ENCODE assay signal across 18 mouse cellular contexts in the genomic region with DNA sequence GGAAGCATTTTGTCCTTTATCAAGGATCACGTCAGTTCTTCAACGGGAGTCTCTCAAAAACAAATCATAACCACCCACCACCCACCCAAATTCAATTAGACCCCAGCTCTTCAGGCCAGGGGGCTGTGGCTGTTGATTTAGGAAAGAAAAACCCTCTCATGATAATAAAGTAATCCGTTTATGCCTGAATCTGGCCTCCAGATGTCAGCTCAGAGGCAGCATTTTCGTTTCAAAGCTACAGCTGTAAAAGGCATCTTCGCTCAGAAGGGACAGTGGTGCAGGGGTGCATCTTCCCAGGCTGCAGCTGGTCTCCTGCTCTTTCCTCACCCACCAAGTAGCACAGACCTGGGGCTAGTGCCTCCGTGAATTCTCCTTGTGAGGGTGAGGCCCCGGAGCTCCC.
A peak's percentile ranks its signal among the peaks of the same experiment; 100 is the strongest.
DNase-seq lines count a peak whose midpoint lies in the region; ATAC-seq and TF ChIP-seq lines count a peak whose summit lies in the region.
"Had no signal": no experiment of that assay in that cellular context is flagged by ENCODE, and none has a peak within 500 bp of the region (broad histone marks: within the 10 kb centered on the region; RNA-seq: fewer than 3 reads in every experiment).

No protein-coding gene starts in this region.

- H3K9me3 ChIP-seq in E14TG2a.4 (ENCODE audit: low read length), result no peaks in the 10 kb centered on the region
- H3K9me3 ChIP-seq in embryonic facial prominence, embryonic 10.5 days, result no peaks in the 10 kb centered on the region
- no peaks in the 10 kb centered on the region for H3K9me3 ChIP-seq in limb, embryonic 12.5 days
- H3K9me3 ChIP-seq: hindbrain, embryonic 15.5 days had no signal

- intact Hi-C loops in gastrocnemius, adult 2 months (cut with DNase I), result no loop called here

- H3K4me3 ChIP-seq in gastrocnemius, adult 2 months, result no peak overlapping the region
- H3K4me3 ChIP-seq in E14TG2a.4 (replicated peaks; ENCODE audit: low read length), result peak overlapping the region; percentile 32; the same call in 1 of the 2 replicates
- no peak overlapping the region for H3K4me3 ChIP-seq in embryonic facial prominence, embryonic 10.5 days
- H3K4me3 ChIP-seq in limb, embryonic 12.5 days (replicated peaks), result no peak overlapping the region
- H3K4me3 ChIP-seq: hindbrain, embryonic 15.5 days; layer of hippocampus, adult 2 months had no signal

- peak overlapping the region; percentile 46; the same call in 1 of the 2 replicates for H3K27ac ChIP-seq in gastrocnemius, adult 2 months
- H3K27ac ChIP-seq in embryonic facial prominence, embryonic 10.5 days (replicated peaks), result peak overlapping the region; percentile 75
- H3K27ac ChIP-seq in limb, embryonic 12.5 days, result peak overlapping the region; percentile 45; the same call in 1 of the 2 replicates
- H3K27ac ChIP-seq: hindbrain, embryonic 15.5 days; kidney, postnatal 0 days; layer of hippocampus, adult 2 months had no signal

- no peak for DNase-seq in gastrocnemius, adult 2 months
- DNase-seq in gastrocnemius, adult 18-20 months (ENCODE audit: low spot score), result no peak
- DNase-seq in embryonic facial prominence, embryonic 10.5 days (ENCODE audit: low spot score), result no peak
- DNase-seq in right cerebral cortex, postnatal 4 days, result no peak
- DNase-seq: adrenal gland, adult 2 months; B cell, adult 2 months; cerebellum, adult 2 months; gastrocnemius, postnatal 36 days; layer of hippocampus, postnatal 36 days; lung, adult 18-20 months had no signal

- peaks cover 21% of the 10 kb centered on the region for H3K36me3 ChIP-seq in E14TG2a.4 (ENCODE audit: insufficient read depth, low read length)
- peaks cover 62% of the 10 kb centered on the region for H3K36me3 ChIP-seq in embryonic facial prominence, embryonic 10.5 days (replicated peaks)
- peaks cover 79% of the 10 kb centered on the region for H3K36me3 ChIP-seq in limb, embryonic 12.5 days

- H3K4me1 ChIP-seq in E14TG2a.4 (replicated peaks; ENCODE audit: low read depth, low read length), result peaks cover 78% of the 10 kb centered on the region
- H3K4me1 ChIP-seq in embryonic facial prominence, embryonic 10.5 days, result peaks cover 52% of the 10 kb centered on the region
- peaks cover 38% of the 10 kb centered on the region for H3K4me1 ChIP-seq in limb, embryonic 12.5 days (replicated peaks)
- H3K4me1 ChIP-seq: hindbrain, embryonic 15.5 days had no signal

- no peak overlapping the region for H3K4me2 ChIP-seq in limb, embryonic 12.5 days
- H3K4me2 ChIP-seq: hindbrain, embryonic 15.5 days; liver, embryonic 11.5 days had no signal

- H3K9ac ChIP-seq in limb, embryonic 12.5 days (replicated peaks), result no peak overlapping the region
- H3K9ac ChIP-seq: hindbrain, embryonic 15.5 days had no signal

- no peak for TF ChIP-seq CTCF in gastrocnemius, adult 2 months (IDR thresholded peaks at IDR 0.05)
- no peak for TF ChIP-seq CTCF in E14TG2a.4 (conservative IDR thresholded peaks at IDR 0.05; ENCODE audit: low read length)

- H3K27me3 ChIP-seq in E14TG2a.4 (ENCODE audit: insufficient read depth, low read length), result no peaks in the 10 kb centered on the region
- H3K27me3 ChIP-seq in embryonic facial prominence, embryonic 10.5 days (replicated peaks; ENCODE audit: low read depth, poor library complexity, severe bottlenecking), result peaks cover 12% of the 10 kb centered on the region; the same call in 1 of the 2 replicates
- H3K27me3 ChIP-seq in limb, embryonic 12.5 days, result no peaks in the 10 kb centered on the region
- H3K27me3 ChIP-seq: hindbrain, embryonic 15.5 days had no signal

- 44% methylated on average over 7 of the region's 7 CpGs for WGBS in embryonic facial prominence, embryonic 10.5 days
- WGBS in limb, embryonic 12.5 days, result 22% methylated on average over 7 of the region's 7 CpGs

- ATAC-seq in limb, embryonic 12.5 days (ENCODE audit: insufficient number of reproducible peaks, insufficient read depth, low FRiP score, low TSS enrichment, low read depth), result no peak
- no peak for ATAC-seq in frontal cortex, adult (ENCODE audit: low TSS enrichment)
- ATAC-seq: intestine, embryonic 16.5 days had no signal
